Mouse (Mus musculus): Measurements from ENCODE around the gene Crk. TPM values are rescaled to one million over a fixed set of nuclear protein-coding genes. Genes with fewer than 3 reads are reported as not detected.

Crk gene
- total RNA-seq, 2 experiments from 2014 or later: 119 TPM

GRCm38 (mm10) chr11:75655621-75656545, 23.2 kb upstream of the Crk start:
- peak; percentile 85 to 89 for DNase-seq

- DNase-seq: no peak
Measured at GRCm38 (mm10) chr11:75656621-75657590, 22.2 kb upstream of the Crk start.

- no peak for DNase-seq
Measured at GRCm38 (mm10) chr11:75657841-75658240, 21.2 kb upstream of the Crk start.

- DNase-seq: no peak
Measured at GRCm38 (mm10) chr11:75658311-75658710, 20.7 kb upstream of the Crk start.

GRCm38 (mm10) chr11:75658996-75659750, 19.9 kb upstream of the Crk start:
- DNase-seq: peak; percentile 40 to 48

- peak; percentile 63 to 70 for DNase-seq
Measured at GRCm38 (mm10) chr11:75660081-75660590, 18.9 kb upstream of the Crk start.

- no peak for DNase-seq
Measured at GRCm38 (mm10) chr11:75660941-75661800, 17.9 kb upstream of the Crk start.

GRCm38 (mm10) chr11:75662131-75662530, 16.9 kb upstream of the Crk start:
- no peak for DNase-seq

- no peak for DNase-seq
Measured at GRCm38 (mm10) chr11:75666296-75666695, 12.8 kb upstream of the Crk start.

GRCm38 (mm10) chr11:75668621-75669020, 10.4 kb upstream of the Crk start:
- DNase-seq: no peak

- no peak for DNase-seq
Measured at GRCm38 (mm10) chr11:75669176-75669852, 9.7 kb upstream of the Crk start.

- DNase-seq: no peak
Measured at GRCm38 (mm10) chr11:75669853-75670200, 9.2 kb upstream of the Crk start.

- DNase-seq: no peak
Measured at GRCm38 (mm10) chr11:75671426-75672180, 7.5 kb upstream of the Crk start.

GRCm38 (mm10) chr11:75673411-75673810, 5.6 kb upstream of the Crk start:
- no peak for DNase-seq

GRCm38 (mm10) chr11:75674875-75675274, 4.2 kb upstream of the Crk start:
- DNase-seq: no peak

- peak in 1 of 2 experiments; percentile 36 for DNase-seq
Measured at GRCm38 (mm10) chr11:75677881-75678746, 945 bp upstream of the Crk start.

GRCm38 (mm10) chr11:75679439-75680171, 546 bp downstream of the Crk start:
- DNase-seq: peak; percentile 73 to 74

GRCm38 (mm10) chr11:75684462-75684861, 5.4 kb downstream of the Crk start:
- no peak for DNase-seq

Measured in adrenal gland, postnatal 36 days (tissue).